Comparison of ENCODE assay signal across 8 mouse cellular contexts in the genomic region with DNA sequence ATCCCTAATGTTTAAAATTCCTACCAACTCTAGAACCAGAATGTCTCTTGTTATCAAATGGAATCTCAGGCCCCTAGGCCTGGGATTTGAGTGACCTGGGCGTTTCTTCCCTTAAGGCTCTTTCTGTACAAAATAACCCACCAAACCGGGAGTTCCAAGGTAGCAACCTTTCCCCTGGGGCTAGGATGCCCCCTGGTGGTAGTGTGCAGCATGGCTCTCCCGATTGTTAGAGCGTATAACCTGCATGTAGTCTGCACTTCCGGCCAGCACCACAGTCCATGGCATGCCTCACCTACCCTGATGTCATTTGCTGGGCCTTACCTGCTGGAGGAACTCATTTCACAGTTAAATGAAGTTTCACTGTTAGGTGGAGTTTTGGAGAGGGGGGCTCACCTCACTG. TPM values are rescaled to one million over a fixed set of nuclear protein-coding genes. Genes with fewer than 3 reads are reported as not detected.
DNase-seq lines count a peak whose midpoint lies in the region; ATAC-seq and TF ChIP-seq lines count a peak whose summit lies in the region.

No protein-coding gene starts in this region.

- peaks cover 10% of the 10 kb centered on the region; the same call in 1 of the 2 replicates for H3K4me1 ChIP-seq in hindbrain, postnatal 0 days (ENCODE audit: insufficient read depth, low read length)
- peaks cover 1% of the 10 kb centered on the region for H3K4me1 ChIP-seq in hindbrain, embryonic 14.5 days (replicated peaks; ENCODE audit: control insufficient read depth, insufficient read depth, low read length)
- H3K4me1 ChIP-seq in limb, embryonic 10.5 days = 0 out of 2 replicates have a peak, but pooled peaks cover 1% of the 10 kb centered on the region
- H3K4me1 ChIP-seq in olfactory bulb, adult 2 months (ENCODE audit: control insufficient read depth, insufficient read depth, low read length) = peaks cover 7% of the 10 kb centered on the region

- TF ChIP-seq CTCF in hindbrain, postnatal 0 days (IDR thresholded peaks at IDR 0.05; ENCODE audit: low read depth) = peak; percentile 66
- TF ChIP-seq CTCF in C2C12 (IDR thresholded peaks at IDR 0.05; ENCODE audit: control insufficient read depth, insufficient read depth, insufficient read length) = peak; percentile 89
- peak; percentile 67 for TF ChIP-seq CTCF in olfactory bulb, adult 2 months (IDR thresholded peaks at IDR 0.05; ENCODE audit: insufficient read depth, low read depth, low read length)

- H3K4me2 ChIP-seq in hindbrain, postnatal 0 days (ENCODE audit: low read depth, low read length) = no peak overlapping the region
- no peak overlapping the region for H3K4me2 ChIP-seq in hindbrain, embryonic 14.5 days (replicated peaks)

- no peak overlapping the region for H3ac ChIP-seq in C2C12 (ENCODE audit: control insufficient read depth, insufficient read length, low read depth)

- no peaks in the 10 kb centered on the region for H3K27me3 ChIP-seq in hindbrain, postnatal 0 days (ENCODE audit: insufficient read depth, low read length)
- H3K27me3 ChIP-seq in hindbrain, embryonic 14.5 days (ENCODE audit: control insufficient read depth, insufficient read depth, low read length) = peaks cover 4% of the 10 kb centered on the region; the same call in 1 of the 2 replicates
- no peaks in the 10 kb centered on the region for H3K27me3 ChIP-seq in C2C12 (ENCODE audit: control insufficient read depth, insufficient read depth, insufficient read length)
- peaks cover 20% of the 10 kb centered on the region for H3K27me3 ChIP-seq in limb, embryonic 10.5 days (ENCODE audit: low read depth, poor library complexity, severe bottlenecking)

- TF ChIP-seq POLR2A in olfactory bulb, adult 2 months (IDR thresholded peaks at IDR 0.05; ENCODE audit: insufficient read depth, low read depth, low read length) = no peak

- no peak overlapping the region for H3K4me3 ChIP-seq in hindbrain, postnatal 0 days (ENCODE audit: low read length)
- H3K4me3 ChIP-seq in hindbrain, embryonic 14.5 days (replicated peaks; ENCODE audit: low read length) = no peak overlapping the region
- no peak overlapping the region for H3K4me3 ChIP-seq in C2C12 (ENCODE audit: insufficient read depth, poor library complexity, severe bottlenecking)
- H3K4me3 ChIP-seq in limb, embryonic 10.5 days = no peak overlapping the region
- no peak overlapping the region for H3K4me3 ChIP-seq in olfactory bulb, adult 2 months (ENCODE audit: insufficient read depth, low read depth, low read length)

- 60% methylated on average over 5 of the region's 5 CpGs for WGBS in hindbrain, postnatal 0 days
- WGBS in hindbrain, embryonic 14.5 days = 63% methylated on average over 5 of the region's 5 CpGs
- WGBS in limb, embryonic 10.5 days = 56% methylated on average over 5 of the region's 5 CpGs
- WGBS in olfactory bulb, adult 2 months = 49% methylated on average over 5 of the region's 5 CpGs

- no peaks in the 10 kb centered on the region for H3K36me3 ChIP-seq in hindbrain, postnatal 0 days (ENCODE audit: insufficient read depth, low read length)
- no peaks in the 10 kb centered on the region for H3K36me3 ChIP-seq in hindbrain, embryonic 14.5 days (replicated peaks; ENCODE audit: control insufficient read depth, insufficient read depth)
- no peaks in the 10 kb centered on the region for H3K36me3 ChIP-seq in C2C12 (ENCODE audit: control insufficient read depth, insufficient read depth)
- H3K36me3 ChIP-seq in limb, embryonic 10.5 days = no peaks in the 10 kb centered on the region

- no peak overlapping the region for H3K9ac ChIP-seq in hindbrain, postnatal 0 days (replicated peaks; ENCODE audit: low read length)
- H3K9ac ChIP-seq in hindbrain, embryonic 14.5 days = no peak overlapping the region

- no peaks in the 10 kb centered on the region for H3K79me2 ChIP-seq in C2C12 (ENCODE audit: control insufficient read depth, insufficient read depth)

- no peaks in the 10 kb centered on the region for H3K79me3 ChIP-seq in C2C12 (ENCODE audit: low read depth)

- H3K27ac ChIP-seq in hindbrain, postnatal 0 days = no peak overlapping the region
- H3K27ac ChIP-seq in hindbrain, embryonic 14.5 days = no peak overlapping the region
- no peak overlapping the region for H3K27ac ChIP-seq in limb, embryonic 10.5 days
- no peak overlapping the region for H3K27ac ChIP-seq in olfactory bulb, adult 2 months (ENCODE audit: insufficient read depth, low read depth, low read length)

- no peak for ATAC-seq in hindbrain, postnatal 0 days
- no peak for ATAC-seq in hindbrain, embryonic 14.5 days (ENCODE audit: low FRiP score)

- H3K9me3 ChIP-seq in hindbrain, postnatal 0 days (ENCODE audit: low read length) = peaks cover 3% of the 10 kb centered on the region; the same call in 1 of the 2 replicates
- H3K9me3 ChIP-seq in hindbrain, embryonic 14.5 days (ENCODE audit: control insufficient read depth, low read length) = peaks cover 3% of the 10 kb centered on the region; the same call in 1 of the 2 replicates
- H3K9me3 ChIP-seq in limb, embryonic 10.5 days (replicated peaks) = no peaks in the 10 kb centered on the region

- peak; percentile 29 for DNase-seq in hindbrain, postnatal 0 days (ENCODE audit: low spot score)
- DNase-seq in hindbrain, embryonic 14.5 days (ENCODE audit: low spot score) = no peak
- peak; percentile 85 for DNase-seq in ZHBTc4 (ENCODE audit: low read depth, low spot score)
- peak; percentile 45 for DNase-seq in limb, embryonic 10.5 days (ENCODE audit: low spot score)
- DNase-seq in left cerebral cortex, adult 11 months (ENCODE audit: low spot score) = no peak
- DNase-seq in frontal cortex, postnatal 14 days (ENCODE audit: low spot score in 2 of 2) = no peak

TF ChIP-seq in C2C12, 6 proteins besides CTCF, POLR2A, EP300 and RAD21:
- TF ChIP-seq CEBPB (IDR thresholded peaks at IDR 0.05; ENCODE audit: low read depth) (no peak), MYOG (IDR thresholded peaks at IDR 0.05; ENCODE audit: control insufficient read depth, extremely low read depth, insufficient read length) (no peak), USF1 (IDR thresholded peaks at IDR 0.05; ENCODE audit: low read depth) (no peak), MAX (IDR thresholded peaks at IDR 0.05) (no peak), MYOD1 (IDR thresholded peaks at IDR 0.05; ENCODE audit: control insufficient read depth, insufficient read length, low read depth) (no peak), FOSL1 (IDR thresholded peaks at IDR 0.05; ENCODE audit: insufficient read depth, low read length, poor library complexity, severe bottlenecking) (no peak)

RNA-seq across cellular contexts. Expression of a gene that starts 0.7 kb away (rescaled TPM):
- total RNA-seq in hindbrain, postnatal 0 days (2014; rRNA removed) = 13.4 and 13.9 TPM in 2 replicates
- 8.1 and 9.5 TPM in 2 replicates for polyA plus RNA-seq in hindbrain, postnatal 0 days (2015; fragmentation: Nextera tagmentation; extraction: Ambion mirVana)
- polyA plus RNA-seq in hindbrain, embryonic 14.5 days (2014; fragmentation: Nextera tagmentation; extraction: Ambion mirVana) = 3.6 and 4.1 TPM in 2 replicates
- polyA plus RNA-seq in C2C12 (2012; fragmentation: generic; extraction: Trizol) = 7.3 TPM
- polyA plus RNA-seq in limb, embryonic 10.5 days (2016; fragmentation: Nextera tagmentation; extraction: Ambion mirVana) = 1.5 and 2.7 TPM in 2 replicates
- polyA plus RNA-seq in olfactory bulb, adult 2 months (2012; ENCODE audit: insufficient read depth, insufficient read length, low replicate concordance, missing spikeins) = not detected in 2 replicates

RNA-seq across cellular contexts. Expression of a gene that starts 11.1 kb away (rescaled TPM):
- 84.3 and 90.4 TPM in 2 replicates for total RNA-seq in hindbrain, postnatal 0 days (2014; rRNA removed)
- polyA plus RNA-seq in hindbrain, postnatal 0 days (2015; fragmentation: Nextera tagmentation; extraction: Ambion mirVana) = 49.7 and 51.0 TPM in 2 replicates
- 46.4 and 48.2 TPM in 2 replicates for polyA plus RNA-seq in hindbrain, embryonic 14.5 days (2014; fragmentation: Nextera tagmentation; extraction: Ambion mirVana)
- polyA plus RNA-seq in C2C12 (2012; fragmentation: generic; extraction: Trizol) = 13.6 TPM
- 16.3 and 23.3 TPM in 2 replicates for polyA plus RNA-seq in limb, embryonic 10.5 days (2016; fragmentation: Nextera tagmentation; extraction: Ambion mirVana)
- not detected in 2 replicates for polyA plus RNA-seq in olfactory bulb, adult 2 months (2012; ENCODE audit: insufficient read depth, insufficient read length, low replicate concordance, missing spikeins)

RNA-seq across cellular contexts. Expression of a gene that starts 28.7 kb away (rescaled TPM):
- total RNA-seq in hindbrain, postnatal 0 days (2014; rRNA removed) = 14.8 and 20.4 TPM in 2 replicates
- polyA plus RNA-seq in hindbrain, postnatal 0 days (2015; fragmentation: Nextera tagmentation; extraction: Ambion mirVana) = 17.7 TPM in 2 replicates
- 9.3 and 10.6 TPM in 2 replicates for polyA plus RNA-seq in hindbrain, embryonic 14.5 days (2014; fragmentation: Nextera tagmentation; extraction: Ambion mirVana)
- polyA plus RNA-seq in C2C12 (2012; fragmentation: generic; extraction: Trizol) = 10.8 TPM
- 12.5 and 16.2 TPM in 2 replicates for polyA plus RNA-seq in limb, embryonic 10.5 days (2016; fragmentation: Nextera tagmentation; extraction: Ambion mirVana)
- not detected in 2 replicates for polyA plus RNA-seq in olfactory bulb, adult 2 months (2012; ENCODE audit: insufficient read depth, insufficient read length, low replicate concordance, missing spikeins)

RNA-seq across cellular contexts. Expression of a gene that starts 36.2 kb away (rescaled TPM):
- 20.8 TPM in 2 replicates for total RNA-seq in hindbrain, postnatal 0 days (2014; rRNA removed)
- 10.3 and 10.9 TPM in 2 replicates for polyA plus RNA-seq in hindbrain, postnatal 0 days (2015; fragmentation: Nextera tagmentation; extraction: Ambion mirVana)
- polyA plus RNA-seq in hindbrain, embryonic 14.5 days (2014; fragmentation: Nextera tagmentation; extraction: Ambion mirVana) = 6.3 and 7.3 TPM in 2 replicates
- 3.7 TPM for polyA plus RNA-seq in C2C12 (2012; fragmentation: generic; extraction: Trizol)
- polyA plus RNA-seq in limb, embryonic 10.5 days (2016; fragmentation: Nextera tagmentation; extraction: Ambion mirVana) = 7.9 and 9.4 TPM in 2 replicates
- polyA plus RNA-seq in olfactory bulb, adult 2 months (2012; ENCODE audit: insufficient read depth, insufficient read length, low replicate concordance, missing spikeins) = not detected in 2 replicates

RNA-seq across cellular contexts. Expression of a gene that starts 36.2 kb away (rescaled TPM):
- total RNA-seq in hindbrain, postnatal 0 days (2014; rRNA removed) = 41.9 and 45.4 TPM in 2 replicates
- polyA plus RNA-seq in hindbrain, postnatal 0 days (2015; fragmentation: Nextera tagmentation; extraction: Ambion mirVana) = 30.6 and 31.6 TPM in 2 replicates
- polyA plus RNA-seq in hindbrain, embryonic 14.5 days (2014; fragmentation: Nextera tagmentation; extraction: Ambion mirVana) = 49.3 and 54.7 TPM in 2 replicates
- polyA plus RNA-seq in C2C12 (2012; fragmentation: generic; extraction: Trizol) = 64.9 TPM
- polyA plus RNA-seq in limb, embryonic 10.5 days (2016; fragmentation: Nextera tagmentation; extraction: Ambion mirVana) = 101 and 105 TPM in 2 replicates
- polyA plus RNA-seq in olfactory bulb, adult 2 months (2012; ENCODE audit: insufficient read depth, insufficient read length, low replicate concordance, missing spikeins) = 165 TPM in 1 of 2 replicates, not detected in the other

Comparison
In these comparisons a context has a peak if more than half of its experiments do, and no peak if none do; other contexts are left out.
1. DNase-seq: peak in hindbrain, postnatal 0 days (single experiment), ZHBTc4 (single experiment) and limb, embryonic 10.5 days (single experiment); none in hindbrain, embryonic 14.5 days (single experiment), left cerebral cortex, adult 11 months (single experiment) and frontal cortex, postnatal 14 days (0 of 2).
2. RNA of a gene that starts 11.1 kb away (polyA plus RNA-seq): 49.7 to 51.0 TPM in hindbrain, postnatal 0 days, 46.4 to 48.2 TPM in hindbrain, embryonic 14.5 days, 16.3 to 23.3 TPM in limb, embryonic 10.5 days and 13.6 TPM in C2C12 (single experiment); not detected in olfactory bulb, adult 2 months; every median in the first group is over 10 times any median in the second.
3. RNA of a gene that starts 28.7 kb away (polyA plus RNA-seq): 17.7 TPM in hindbrain, postnatal 0 days, 12.5 to 16.2 TPM in limb, embryonic 10.5 days, 10.8 TPM in C2C12 (single experiment) and 9.3 to 10.6 TPM in hindbrain, embryonic 14.5 days; not detected in olfactory bulb, adult 2 months; every median in the first group is over 10 times any median in the second.
4. Peak in every context shown above with its lines, with median percentiles within 50 percentile points of each other: CTCF ChIP-seq.